Mouse (Mus musculus): ENCODE measurements around the gene Mipol1. TPM values are rescaled to one million over a fixed set of nuclear protein-coding genes. Genes with fewer than 3 reads are reported as not detected.
"Not testable (repeated sequence)": the region's sequence is repeated elsewhere in the genome, so short reads cannot be mapped to it uniquely, and the experiment has no call there.

Gene Mipol1
- total RNA-seq, 2 experiments from 2014 or later = 5.0 to 6.9 TPM

DNA sequence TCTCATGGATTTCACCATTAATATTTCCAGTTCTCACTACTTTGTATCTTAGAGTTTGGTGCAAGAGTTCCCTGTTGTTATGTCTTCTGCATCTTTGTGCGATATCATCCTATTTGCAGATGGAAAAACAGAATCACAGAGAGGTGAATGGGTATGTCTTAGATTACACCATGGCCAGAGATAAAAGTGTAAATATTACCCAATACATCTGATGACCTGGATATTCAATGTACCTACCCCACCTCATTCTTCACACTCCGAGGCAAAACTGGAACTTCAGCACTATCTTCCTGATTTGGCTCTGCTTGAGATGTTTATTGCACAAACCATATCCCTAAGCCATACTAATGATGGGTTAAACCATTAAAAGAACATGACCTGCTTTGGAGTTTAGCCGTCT lies 198.0 kb downstream of the Mipol1 start:
- no peak for DNase-seq

DNA sequence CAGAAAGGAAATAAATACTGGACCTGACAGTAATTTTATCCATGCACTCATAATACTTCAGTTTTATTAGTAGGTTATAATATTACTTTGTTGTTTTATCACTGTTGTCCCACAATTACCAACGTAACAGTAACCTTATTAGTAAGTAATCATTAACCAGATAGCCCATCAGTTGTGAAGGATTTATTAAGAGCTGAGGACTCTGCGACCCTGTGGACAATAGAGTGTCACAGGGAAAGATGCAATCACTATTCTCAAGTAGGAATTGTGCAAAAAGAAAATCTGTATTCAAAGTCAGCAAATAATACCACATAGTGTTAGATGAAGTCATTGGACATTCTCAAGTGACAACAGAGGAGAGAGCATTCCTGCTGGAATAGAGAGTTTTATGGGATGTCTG lies 198.5 kb downstream of the Mipol1 start:
- no peak for DNase-seq

DNA sequence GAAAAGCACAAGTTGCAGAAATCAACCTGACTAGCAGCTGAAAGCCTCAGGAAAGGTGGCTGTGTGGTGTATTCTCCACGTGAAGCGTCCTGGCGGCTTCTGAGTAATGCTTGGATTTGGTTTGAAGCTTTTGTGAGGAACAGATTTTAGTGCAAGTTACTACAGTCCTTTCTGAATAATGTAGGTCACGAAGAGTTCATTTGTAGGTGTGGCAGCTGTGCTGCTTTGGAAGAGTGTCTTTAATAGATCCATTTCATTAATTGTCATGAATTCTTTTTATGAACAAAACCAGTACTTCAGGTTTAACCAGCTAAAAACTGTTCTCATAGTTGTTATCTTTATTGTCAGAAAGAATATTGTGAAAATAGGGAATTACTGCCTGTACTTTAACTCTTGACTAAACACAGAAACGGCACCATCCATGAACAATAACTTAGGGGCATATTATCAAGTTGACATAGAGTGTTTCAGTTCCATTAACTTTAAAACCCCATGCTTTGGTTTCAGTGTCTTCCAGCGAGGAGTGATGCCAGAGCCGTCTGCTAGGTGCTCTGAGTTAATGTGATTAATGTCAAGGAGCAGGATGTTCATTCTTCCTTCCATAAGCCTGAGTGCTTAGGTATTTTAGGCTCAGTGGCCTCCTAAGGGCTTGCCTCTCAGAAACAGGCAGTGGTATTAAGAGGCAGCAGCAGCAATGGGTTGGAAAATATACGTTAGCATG lies 206.9 kb downstream of the Mipol1 start:
- DNase-seq = not testable (repeated sequence)

DNA sequence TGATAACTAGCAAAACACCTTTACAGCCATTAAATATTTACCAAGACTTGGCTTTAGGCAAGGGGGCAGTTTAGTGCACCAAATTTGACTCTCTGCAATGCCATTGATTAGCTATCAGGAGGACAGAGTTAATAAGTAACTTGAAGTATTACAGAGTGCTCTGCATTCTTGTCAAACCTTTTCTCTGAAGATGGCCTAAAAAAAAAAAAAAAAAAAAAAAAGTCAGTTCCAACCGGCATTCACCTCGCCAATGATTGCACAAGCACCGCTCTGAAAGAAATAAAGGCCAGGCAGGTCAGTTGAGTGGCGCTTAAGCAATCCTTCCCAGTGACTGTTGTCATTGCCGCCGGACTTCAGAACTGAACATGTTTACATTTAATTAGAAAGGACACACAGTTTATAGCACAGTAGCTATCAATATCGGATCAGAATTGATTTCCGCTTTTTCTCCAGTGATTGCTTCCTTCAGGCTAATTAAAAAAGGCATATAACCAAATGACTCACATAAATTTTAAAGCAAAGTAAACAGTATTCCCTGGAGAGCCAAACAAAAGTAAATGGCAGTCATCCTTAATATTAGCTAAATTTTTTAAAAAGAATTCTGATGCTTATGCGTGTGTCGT lies 214.2 kb downstream of the Mipol1 start:
- DNase-seq = no peak

DNA sequence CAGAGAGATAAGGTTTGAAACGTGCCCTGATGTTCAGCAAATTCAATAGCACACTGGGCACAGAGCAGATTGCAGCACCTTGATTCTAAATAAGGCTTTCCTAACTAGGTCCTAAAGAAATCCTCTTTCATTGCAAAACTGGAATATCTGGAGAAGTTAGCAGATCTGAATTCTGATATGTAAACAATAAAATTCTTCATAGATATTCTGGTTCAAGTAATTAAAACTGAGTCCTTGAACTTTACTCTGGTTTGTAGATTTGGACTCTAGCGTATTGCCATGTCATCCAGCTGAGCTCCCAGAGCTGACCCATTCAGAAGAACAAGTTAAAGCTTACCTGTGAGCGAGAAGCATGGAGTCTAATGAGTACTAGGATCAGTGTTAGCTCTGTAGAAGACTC lies 217.1 kb downstream of the Mipol1 start:
- no peak for DNase-seq

DNA sequence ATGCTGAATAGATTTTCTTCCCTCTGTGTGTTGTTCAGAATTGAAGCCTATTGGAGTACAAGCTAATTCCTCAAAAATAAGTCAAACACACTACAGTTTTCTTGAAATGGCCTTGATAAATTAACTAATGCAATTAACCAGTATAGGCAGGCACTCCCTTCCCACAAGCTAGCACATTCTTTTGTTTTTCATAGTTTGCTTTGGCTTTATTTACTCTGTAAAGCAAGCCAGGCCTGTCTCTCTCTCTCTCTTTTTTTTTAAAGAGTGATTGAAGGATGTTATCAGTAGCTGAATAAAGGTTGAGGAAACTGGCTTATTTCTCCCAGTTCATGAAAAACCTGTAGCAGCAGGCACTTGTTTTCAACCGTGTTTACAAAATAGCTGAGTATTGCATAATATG lies 219.1 kb downstream of the Mipol1 start:
- DNase-seq = no peak

DNA sequence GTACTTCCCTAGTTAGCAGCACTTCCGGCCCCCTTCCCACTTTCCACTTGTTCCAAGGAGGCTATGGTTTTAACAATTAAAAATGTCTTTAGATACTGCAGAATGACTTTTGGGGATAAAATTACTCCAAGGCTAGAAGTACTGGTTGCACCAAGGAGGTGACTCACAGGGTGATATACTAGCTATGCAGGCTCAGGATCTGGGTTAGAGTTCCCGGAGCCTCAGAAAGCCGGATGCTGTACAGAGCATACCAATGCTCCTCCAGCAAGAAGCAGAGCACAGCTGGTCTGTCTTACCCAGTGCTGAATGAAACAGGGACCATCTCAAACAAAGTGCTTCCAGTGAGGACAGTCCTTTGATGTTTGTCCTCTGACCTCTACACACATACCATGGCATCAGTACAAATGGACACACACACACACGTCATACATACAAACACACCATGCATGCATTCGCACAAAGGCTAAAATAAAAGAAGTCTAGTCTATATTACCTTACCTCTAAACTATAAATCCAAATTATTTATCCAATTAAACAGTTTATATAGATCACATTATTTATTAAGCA lies 219.9 kb downstream of the Mipol1 start:
- DNase-seq = no peak

DNA sequence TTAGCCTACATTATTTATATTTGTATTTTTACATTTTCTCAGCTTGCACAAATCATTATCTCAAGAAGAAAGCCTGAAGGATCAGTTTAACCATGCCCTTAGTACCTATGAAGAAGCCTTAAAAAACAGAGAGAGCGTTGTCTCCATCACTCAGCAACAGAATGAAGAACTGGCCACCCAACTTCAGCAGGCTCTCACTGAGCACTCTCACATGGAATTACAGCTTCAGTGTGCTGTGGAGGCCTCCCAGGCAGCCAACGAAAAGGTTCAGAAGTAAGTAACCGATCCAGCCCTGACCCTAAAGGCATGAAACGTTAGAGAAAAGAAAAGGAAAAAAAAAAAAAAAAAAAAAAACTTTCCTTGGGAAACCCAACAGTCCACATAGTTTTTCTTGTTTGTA lies 226.7 kb downstream of the Mipol1 start:
- no peak for DNase-seq

DNA sequence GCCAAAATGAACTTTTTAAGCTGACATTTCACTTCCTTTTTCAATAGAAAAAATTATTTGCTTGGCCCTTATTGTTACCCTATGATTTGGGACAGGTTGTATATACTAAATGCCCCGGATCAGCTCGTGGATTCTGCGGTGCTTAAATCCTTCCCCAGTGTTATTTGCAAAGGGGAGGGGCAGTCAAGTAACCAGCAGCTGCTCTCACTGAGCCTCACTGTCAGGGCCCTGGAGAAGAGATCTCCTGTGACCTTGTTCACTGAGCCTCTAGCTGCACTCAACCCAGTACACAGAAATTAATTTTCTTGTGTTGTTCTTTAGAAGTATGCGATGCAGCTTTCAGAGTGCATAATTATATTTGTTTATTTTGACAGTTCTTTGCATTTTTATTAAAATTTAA lies 227.1 kb downstream of the Mipol1 start:
- no peak for DNase-seq

DNA sequence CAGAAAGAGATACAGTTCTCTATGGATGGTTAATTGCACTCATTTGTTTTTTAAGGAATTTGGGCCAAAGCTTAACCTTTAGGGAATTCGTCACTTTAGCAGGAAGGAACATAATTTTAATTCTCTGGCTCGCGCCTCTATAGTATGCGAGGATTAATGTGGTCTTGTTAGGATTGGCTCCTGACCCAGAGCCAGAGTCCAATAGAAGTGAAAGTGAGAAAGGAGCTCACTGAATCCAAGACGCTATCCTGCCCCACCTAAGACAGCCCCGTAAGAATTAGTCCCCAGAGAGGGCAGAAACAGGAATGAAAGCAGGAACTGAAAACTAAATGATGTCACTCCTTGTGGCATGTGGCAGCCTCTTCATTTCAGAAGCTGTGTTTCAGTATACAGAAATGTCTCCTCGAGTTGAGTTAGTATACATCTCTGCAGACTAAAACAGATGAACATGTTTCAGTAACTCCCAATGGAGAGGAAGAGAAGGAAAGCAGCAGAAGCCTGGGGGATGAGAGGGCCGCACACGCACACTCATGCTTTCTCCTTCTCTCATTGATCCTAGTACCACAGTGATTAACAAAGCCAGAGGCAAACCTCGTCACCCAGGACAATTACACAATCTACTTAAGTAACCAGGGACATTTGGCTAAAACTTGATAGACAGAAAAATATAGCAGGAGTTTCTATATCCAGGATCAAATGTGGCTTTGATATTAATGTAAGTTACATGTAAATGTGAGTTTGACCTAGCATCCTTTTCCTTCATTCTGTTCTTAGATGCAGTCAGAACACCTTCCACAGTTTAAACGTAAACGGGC lies 234.5 kb downstream of the Mipol1 start:
- DNase-seq = no peak

DNA sequence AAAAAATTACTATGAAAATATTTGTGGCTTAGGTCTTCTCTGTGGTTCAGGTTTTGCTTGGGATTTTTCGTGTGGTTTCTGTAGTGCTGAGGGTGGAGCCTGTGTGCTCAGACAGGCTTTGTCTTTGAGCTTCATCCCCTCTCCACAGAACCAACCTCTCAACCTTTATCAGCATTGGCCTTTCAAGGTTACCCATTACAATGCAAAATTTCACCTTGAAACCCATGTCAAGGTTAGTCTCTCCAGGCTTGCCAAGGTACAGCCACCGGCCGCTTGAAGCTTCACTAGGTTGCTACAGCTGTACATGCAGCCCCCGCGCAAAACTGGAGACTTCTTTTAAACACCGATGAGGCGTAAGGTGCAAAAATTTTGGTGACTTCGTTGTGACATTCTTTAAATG lies 241.6 kb downstream of the Mipol1 start:
- no peak for DNase-seq

DNA sequence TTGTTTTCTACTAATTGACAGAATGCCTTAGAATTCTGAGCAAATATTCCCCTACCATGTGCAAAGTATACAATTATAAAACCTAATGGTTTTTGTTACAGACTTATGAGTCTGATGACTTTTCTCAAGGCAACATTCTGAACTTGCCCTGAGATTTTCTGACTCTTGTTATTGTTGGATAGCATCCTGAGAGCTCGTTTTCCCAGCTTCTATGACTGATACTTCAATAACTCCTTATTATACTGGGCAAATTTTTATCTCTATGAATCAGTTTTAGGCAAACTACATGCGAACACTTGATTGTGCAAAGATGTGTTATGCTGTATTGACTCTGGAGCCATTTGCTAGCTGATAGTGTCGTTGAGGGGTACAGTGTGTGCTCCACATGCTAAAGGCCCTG lies 246.6 kb downstream of the Mipol1 start:
- no peak for DNase-seq

DNA sequence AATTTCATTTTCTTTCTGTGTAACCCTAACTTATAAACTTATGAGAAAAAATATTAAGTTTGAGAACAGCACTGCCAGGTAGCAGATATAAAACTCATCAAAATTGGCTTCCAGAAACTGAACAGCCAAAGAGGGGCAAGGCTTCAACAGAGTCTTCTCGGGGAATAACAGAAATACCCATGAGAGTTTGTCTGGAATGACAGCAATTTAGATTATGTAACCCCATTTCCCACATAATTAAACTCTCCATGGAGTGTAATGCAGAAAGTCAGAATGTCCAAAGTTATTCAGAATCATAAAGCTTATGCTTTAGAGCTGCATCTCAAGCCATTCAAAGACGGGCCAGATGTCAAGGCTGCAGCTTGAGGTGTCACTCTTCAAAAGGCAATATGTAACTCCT lies 251.6 kb downstream of the Mipol1 start:
- no peak for DNase-seq

DNA sequence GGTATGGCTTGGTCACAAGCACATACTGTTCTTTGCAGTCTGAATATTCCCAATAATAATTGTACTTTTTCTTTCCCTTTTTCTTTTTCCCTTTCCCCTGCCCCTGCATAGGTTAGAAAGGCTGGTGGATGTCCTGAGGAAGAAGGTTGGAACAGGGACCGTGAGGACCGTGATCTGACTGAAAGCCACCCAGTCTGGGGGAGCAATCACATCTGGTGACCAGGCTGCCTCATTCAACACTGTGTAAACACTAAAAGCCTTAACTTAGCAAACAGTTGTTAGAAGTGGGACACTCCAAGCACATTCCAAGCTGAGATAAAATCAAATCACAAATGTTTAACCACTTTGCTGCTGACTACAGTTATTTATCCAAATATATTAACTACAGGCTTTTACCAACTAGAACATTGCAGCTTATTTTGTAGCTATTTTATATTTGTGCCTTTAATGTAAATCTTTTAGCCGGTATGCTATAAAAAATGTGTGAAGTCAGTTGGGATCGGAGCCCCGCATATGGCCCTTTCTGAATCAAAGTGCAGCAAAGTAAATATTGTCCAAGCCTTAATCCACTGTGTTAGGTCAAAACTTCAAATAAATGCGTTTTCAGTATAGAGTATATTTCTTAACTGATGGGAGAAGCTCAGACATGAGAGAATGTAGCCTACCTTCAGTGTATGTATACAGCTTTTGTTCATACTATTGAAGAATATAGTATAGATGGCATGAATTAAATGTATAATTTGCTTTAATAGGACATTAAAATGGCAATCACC lies 266.3 kb downstream of the Mipol1 start:
- no peak for DNase-seq

DNA sequence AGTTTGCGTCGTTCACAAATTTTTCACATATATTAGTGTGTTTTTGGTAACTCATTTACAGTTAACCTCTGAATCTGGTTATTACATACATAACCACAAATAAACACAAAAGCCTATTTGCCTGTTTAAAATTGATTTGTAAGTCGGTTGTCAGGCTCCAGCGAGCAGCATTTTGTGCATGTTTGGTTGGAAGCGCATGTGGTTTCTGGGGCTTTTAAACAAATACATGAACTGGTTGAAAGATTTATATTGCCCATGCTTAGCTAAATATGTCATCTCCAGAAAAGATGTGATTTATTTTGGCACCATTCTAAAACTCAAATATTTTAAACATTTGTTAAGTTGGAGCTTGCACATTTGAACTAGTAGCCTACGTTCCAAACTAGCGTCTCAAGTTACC lies 270.0 kb downstream of the Mipol1 start:
- DNase-seq = no peak

DNA sequence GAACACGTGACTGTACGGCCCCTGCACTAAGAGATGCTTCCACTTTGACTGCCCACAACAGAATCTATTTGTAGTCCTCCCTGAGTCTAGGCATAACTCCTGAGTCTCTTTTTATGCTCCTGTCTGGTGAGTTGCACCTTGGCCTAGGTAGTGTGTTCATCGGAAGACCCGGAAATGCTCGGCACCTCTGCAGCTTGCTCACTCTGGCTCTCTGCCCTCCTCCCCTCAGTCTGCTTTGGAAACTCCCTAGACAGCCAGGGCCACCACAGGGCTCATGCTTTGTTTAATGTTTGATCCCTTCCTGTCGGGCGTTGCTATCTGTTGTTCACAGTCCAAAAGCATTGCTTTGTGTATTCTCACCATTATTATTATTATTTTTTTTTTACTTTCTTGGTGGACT lies 275.1 kb downstream of the Mipol1 start:
- DNase-seq = no peak

DNA sequence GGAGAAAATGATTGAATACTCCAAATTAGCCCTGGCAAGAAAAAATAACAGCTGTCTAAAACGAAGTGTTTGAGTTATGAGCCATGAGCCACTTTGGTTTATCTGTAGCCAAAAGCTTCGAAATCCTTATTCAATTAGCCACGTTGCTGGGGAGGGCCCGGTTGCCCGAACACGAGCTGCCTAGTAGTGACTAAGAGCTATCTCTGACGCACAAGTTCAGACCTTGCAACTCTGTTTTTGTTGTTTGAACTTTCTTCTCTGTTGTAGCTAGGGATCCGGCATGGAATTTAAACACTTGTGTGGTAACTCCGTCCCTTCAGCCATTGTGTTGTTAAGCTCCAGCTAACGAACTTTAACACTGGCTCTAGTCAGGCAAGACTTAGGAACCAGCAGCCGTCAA lies 278.7 kb downstream of the Mipol1 start:
- DNase-seq = no peak

DNA sequence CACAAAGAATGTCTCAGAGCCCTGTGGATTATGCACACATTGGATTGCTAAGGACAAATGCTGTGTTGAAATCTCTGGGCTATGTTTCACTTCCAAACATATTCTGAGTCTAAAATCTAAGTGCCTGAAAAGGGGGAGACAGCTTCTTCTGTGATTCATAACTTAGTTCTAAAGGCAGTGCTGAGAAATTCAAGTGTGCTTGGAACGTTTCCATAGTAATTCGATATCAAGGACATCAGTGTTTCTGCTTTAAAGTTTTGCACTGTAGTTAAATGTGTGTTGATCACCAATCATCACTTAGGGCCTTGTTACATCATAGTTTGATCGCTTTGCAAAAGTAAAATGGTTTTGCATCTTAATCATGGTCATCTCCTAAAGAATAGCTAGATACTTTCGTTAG lies 279.5 kb downstream of the Mipol1 start:
- DNase-seq = no peak

DNA sequence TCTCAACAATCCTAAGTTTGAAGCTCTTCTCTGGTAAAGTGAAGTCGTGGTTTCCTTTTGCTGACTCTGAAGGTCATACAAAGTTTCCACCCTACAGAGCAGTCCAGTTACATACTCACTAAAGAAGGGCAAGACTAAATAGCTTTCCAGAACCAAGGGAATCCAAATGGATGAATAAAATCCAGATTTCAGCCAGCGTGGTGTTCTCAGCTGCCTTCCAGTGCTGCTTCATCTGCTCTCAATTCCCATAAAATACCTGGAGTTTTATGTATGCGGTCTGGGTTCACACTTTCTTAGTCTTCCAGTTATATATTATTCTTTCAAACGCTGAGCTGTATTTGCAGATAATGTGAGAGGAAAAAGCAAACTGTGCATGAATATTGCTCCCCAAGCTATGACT lies 280.9 kb downstream of the Mipol1 start:
- DNase-seq = no peak

DNA sequence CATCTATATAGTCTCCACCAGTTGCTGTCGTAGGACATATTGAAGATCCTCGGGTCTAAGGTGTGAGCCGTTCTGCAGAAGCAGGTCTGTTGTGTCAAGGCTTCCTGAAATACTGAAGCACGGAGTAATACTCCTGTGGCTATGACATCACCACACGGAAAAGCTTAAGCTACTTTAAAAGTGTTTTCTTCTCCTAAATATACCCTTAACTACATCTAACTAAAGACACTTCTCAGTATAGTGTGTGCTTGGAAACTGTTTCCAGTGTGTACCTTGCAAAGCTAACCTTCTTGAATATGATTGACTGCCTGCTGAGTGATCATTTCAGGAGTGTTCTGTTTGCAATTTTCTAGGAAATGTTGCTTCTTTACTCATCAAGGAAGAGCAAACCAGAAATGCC lies 281.3 kb downstream of the Mipol1 start:
- no peak for DNase-seq

DNA sequence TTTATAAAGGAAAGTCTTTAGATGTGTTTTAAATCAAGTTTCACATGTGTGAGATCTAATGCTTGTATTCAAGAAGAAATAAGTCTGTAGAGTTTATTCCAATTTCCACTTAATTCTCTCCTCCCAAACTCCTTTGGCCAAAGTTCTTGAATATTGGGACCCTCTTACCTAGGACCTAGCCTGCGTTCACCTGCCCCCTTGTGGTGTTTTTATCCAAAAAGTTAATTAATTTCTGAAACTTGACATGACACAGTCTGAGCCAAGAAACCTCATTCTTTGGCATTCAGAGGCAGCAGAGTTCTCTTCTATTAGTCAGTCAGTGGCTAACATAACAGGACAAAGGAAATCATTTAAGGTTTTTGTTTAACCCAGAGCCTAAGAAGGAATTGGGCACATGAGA lies 284.3 kb downstream of the Mipol1 start:
- DNase-seq = no peak

DNA sequence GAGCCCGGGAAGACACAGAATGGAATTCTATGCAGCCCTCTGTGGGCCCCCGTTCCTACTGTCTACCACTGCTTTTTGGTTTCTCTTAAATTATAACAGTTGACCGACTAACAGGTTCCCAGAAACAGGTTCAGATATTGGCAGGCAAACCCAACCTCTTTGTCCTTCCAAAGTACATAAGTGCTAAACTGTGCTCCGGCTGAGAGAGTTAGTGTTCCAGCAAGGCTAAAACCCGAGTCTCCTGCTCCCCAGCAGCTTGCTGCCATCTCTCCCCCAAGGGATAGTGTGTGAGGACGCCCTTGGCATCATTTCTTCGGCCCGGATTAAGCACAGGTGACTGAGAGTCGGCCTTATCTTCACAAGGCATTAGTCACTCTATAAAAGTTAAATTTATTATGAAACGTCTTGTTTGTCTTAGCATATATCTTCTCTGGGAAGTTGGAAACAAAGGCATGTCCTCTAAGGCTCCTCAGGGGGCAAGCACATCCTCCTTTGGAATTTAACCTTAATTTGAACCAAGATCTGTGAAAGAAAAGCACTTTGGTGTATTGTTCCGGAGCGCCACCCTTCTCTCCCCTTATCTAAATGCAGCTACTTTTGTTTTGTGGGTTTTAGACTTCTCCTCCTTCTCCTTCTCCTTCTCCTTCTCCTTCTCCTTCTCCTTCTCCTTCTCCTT lies 285.6 kb downstream of the Mipol1 start:
- DNase-seq = no peak

Data from gastrocnemius, postnatal 10 days (tissue).